In the genomic region with DNA sequence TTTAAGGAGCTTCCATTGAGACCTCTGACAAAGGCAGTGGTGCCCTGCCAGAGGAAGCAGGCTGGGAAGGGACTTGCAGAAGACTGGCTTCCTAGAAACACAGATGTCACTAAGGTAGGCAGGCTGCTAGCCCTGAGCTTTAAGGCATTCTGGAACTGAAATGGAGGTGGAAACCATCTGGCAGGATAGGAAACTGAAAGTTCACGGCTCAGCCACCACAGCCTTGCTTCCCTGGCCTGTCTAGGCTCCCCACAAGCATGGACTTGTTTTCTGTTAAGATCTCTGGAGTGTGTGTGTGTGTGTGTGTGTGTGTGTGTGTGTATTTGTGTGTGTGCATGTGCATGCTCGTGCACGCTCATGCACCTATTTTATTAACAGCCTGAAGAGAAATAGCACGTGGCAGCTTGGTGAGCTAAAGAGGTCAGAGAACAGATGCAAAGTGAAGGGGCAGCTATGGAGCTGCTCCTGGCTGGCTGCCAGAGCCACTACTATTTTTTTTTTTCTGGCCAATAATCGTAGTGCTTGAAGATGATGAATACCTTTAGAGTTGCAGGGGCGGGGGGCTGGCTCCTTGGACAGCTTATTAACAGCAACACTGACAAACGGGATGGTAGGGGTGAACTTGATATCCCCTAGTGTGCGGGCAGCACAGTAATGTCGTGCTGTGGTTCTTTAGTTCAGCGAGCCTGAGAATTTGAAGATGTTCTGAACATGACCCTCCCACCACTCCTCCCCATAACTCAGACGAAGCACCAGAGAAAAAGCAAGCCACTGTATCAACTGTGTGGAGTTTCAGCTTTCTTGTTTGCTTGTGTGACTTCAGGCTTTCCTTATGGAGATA, we compare ENCODE assay signal across 9 mouse cellular contexts.
DNase-seq lines count a peak whose midpoint lies in the region; ATAC-seq lines count a peak whose summit lies in the region.
"Had no signal": no experiment of that assay in that cellular context is flagged by ENCODE, and none has a peak within 500 bp of the region (broad histone marks: within the 10 kb centered on the region; RNA-seq: fewer than 3 reads in every experiment).

No protein-coding gene starts in this region.

- H3K27ac ChIP-seq in heart, embryonic 11.5 days (ENCODE audit: low read depth, low read length) = peak overlapping the region; percentile 68; the same call in 1 of the 2 replicates
- peak overlapping the region; percentile 79 for H3K27ac ChIP-seq in kidney, embryonic 14.5 days (ENCODE audit: low read depth, low read length)

- no peak for DNase-seq in frontal cortex, postnatal 14 days (ENCODE audit: low spot score in 2 of 2)
- peak; percentile 48 for DNase-seq in 416B (ENCODE audit: low read depth)
- DNase-seq in cerebellum, postnatal 14 days = peak; percentile 24 to 26
- DNase-seq in T-cell, adult 2 months (ENCODE audit: low spot score) = no peak

- H3K4me3 ChIP-seq in heart, embryonic 11.5 days (ENCODE audit: low read depth, low read length) = no peak overlapping the region
- H3K4me3 ChIP-seq in kidney, embryonic 14.5 days (ENCODE audit: low read length) = no peak overlapping the region

- H3K9me3 ChIP-seq in heart, embryonic 11.5 days (replicated peaks; ENCODE audit: control insufficient read depth, low read length) = no peaks in the 10 kb centered on the region
- H3K9me3 ChIP-seq in kidney, embryonic 14.5 days (ENCODE audit: control insufficient read depth, low read length) = no peaks in the 10 kb centered on the region
- H3K9me3 ChIP-seq: G1E had no signal

- H3K9ac ChIP-seq in heart, embryonic 11.5 days (ENCODE audit: low read depth, low read length) = no peak overlapping the region
- H3K9ac ChIP-seq in kidney, embryonic 14.5 days (ENCODE audit: low read depth, low read length) = no peak overlapping the region

- peak overlapping the region; percentile 14; the same call in 1 of the 2 replicates for H3K4me2 ChIP-seq in heart, embryonic 11.5 days
- peak overlapping the region; percentile 11 for H3K4me2 ChIP-seq in kidney, embryonic 14.5 days (replicated peaks; ENCODE audit: low read depth, low read length)

- WGBS in heart, embryonic 11.5 days (ENCODE audit: insufficient replicate concordance) = 37% methylated on average over 11 of the region's 11 CpGs
- under 1% methylated on average over 11 of the region's 11 CpGs for WGBS in kidney, embryonic 14.5 days

- ATAC-seq in frontal cortex, adult (ENCODE audit: low TSS enrichment) = peak; percentile 72
- ATAC-seq in heart, embryonic 11.5 days (replicated peaks; ENCODE audit: insufficient number of reproducible peaks, low FRiP score, low TSS enrichment) = no peak
- peak; percentile 80 for ATAC-seq in kidney, embryonic 14.5 days (ENCODE audit: low FRiP score, low TSS enrichment)
- peak; percentile 72 for ATAC-seq in megakaryocyte progenitor cell, adult 5-6 weeks (replicated peaks; ENCODE audit: poor library complexity)

- H3K4me1 ChIP-seq in heart, embryonic 11.5 days (ENCODE audit: control insufficient read depth, insufficient read depth, low read length) = peaks cover 35% of the 10 kb centered on the region
- peaks cover 37% of the 10 kb centered on the region for H3K4me1 ChIP-seq in kidney, embryonic 14.5 days (ENCODE audit: control insufficient read depth, insufficient read depth, low read length)

- no peaks in the 10 kb centered on the region for H3K36me3 ChIP-seq in heart, embryonic 11.5 days (ENCODE audit: control insufficient read depth, insufficient read depth, low read length)
- H3K36me3 ChIP-seq in kidney, embryonic 14.5 days (ENCODE audit: control insufficient read depth, insufficient read depth, low read length) = no peaks in the 10 kb centered on the region
- H3K36me3 ChIP-seq: G1E had no signal

- no peaks in the 10 kb centered on the region for H3K27me3 ChIP-seq in heart, embryonic 11.5 days (ENCODE audit: control insufficient read depth, insufficient read depth, low read length)
- no peaks in the 10 kb centered on the region for H3K27me3 ChIP-seq in kidney, embryonic 14.5 days (ENCODE audit: control insufficient read depth, insufficient read depth, low read length)

Comparison
In these comparisons a context has a peak if more than half of its experiments do, and no peak if none do; other contexts are left out.
1. DNase-seq: peak in 416B (single experiment) and cerebellum, postnatal 14 days (2 of 2); none in frontal cortex, postnatal 14 days (0 of 2) and T-cell, adult 2 months (single experiment).